Mouse (Mus musculus) left cerebral cortex, adult 2 months (tissue): ENCODE measurements around the gene 1700030K09Rik. TPM values are rescaled to one million over a fixed set of nuclear protein-coding genes. Genes with fewer than 3 reads are reported as not detected.

Experiments
- DNase-seq, 2 experiments: peaks; one replicate each; pipeline ENCODE4 v3.0.0; 2021 to 2022; ENCODE audit warnings: low spot score in 2 of 2, mixed read lengths in 1 of 2; ENCODE audit errors: extremely low spot score in 1 of 2
- H3K27ac ChIP-seq: fragments of 200-600 bp; 2 replicates; pipeline ENCODE4 v1.8.1; 2022
- H3K4me3 ChIP-seq: fragments of 200-600 bp; 2 replicates; pipeline ENCODE4 v1.8.1; 2022
- CTCF ChIP-seq: fragments of 200-600 bp; IDR thresholded peaks from 2 replicates; pipeline ENCODE4 v1.8.1; 2022; ENCODE audit warnings: antibody characterized with exemption, mild to moderate bottlenecking, moderate library complexity
- intact Hi-C: fragments of 180-260 bp; cut with DNase I; formaldehyde crosslinking; loops from one replicate; pipeline ENCODE4 v1.15.1; 2025
- microRNA-seq, 2 experiments: library from miRNA; unstranded; fragments of <30 nt; microRNA quantifications; one replicate each; pipeline ENCODE4 v1.2.0; 2021
- total RNA-seq, 2 experiments: library from RNA; stranded (reverse); gene quantifications; 2 replicates each; pipeline ENCODE4 v1.2.3; 2021

The 1700030K09Rik gene
- total RNA-seq, 2 experiments from 2014 or later = 14.8 to 15.6 TPM

- Histone ChIP-seq H3K27ac (no peak overlapping the region), H3K4me3 (no peak overlapping the region)
- DNase-seq = no peak
- intact Hi-C loops = no loop called here
- no peak for TF ChIP-seq CTCF
These were observed 52.5 kb downstream of the 1700030K09Rik start for GRCm38 (mm10) chr8:72496217-72496616.

DNA sequence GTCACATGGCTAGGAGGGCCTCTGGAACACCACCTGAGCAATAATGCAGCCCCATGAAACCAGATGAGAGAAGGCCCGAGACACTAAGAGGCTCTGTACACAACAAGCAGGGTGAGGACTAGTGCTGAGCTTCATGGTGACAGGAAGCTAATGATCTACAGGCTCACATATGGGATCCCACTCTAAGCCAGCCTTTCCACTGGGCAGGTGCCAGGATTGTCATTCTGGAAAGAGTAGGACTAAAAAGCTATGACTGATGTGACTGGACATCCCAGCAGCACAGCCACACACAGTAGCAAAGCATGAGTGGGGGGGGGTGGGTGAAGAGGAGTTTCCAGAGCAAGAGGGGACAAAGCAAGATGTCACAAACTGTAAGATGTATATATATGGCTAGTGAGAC is 54.2 kb downstream of the 1700030K09Rik start:
- H3K4me3 ChIP-seq = no peak overlapping the region
- DNase-seq = no peak
- no peak overlapping the region for H3K27ac ChIP-seq
- no peak for TF ChIP-seq CTCF
- intact Hi-C loops = no loop called here

GRCm38 (mm10) chr8:72498527-72498926 is 54.8 kb downstream of the 1700030K09Rik start:
- intact Hi-C loops = no loop called here
- H3K4me3 ChIP-seq = no peak overlapping the region
- H3K27ac ChIP-seq = no peak overlapping the region
- TF ChIP-seq CTCF = no peak
- DNase-seq = no peak

- TF ChIP-seq CTCF = no peak
- DNase-seq = no peak
- Histone ChIP-seq H3K27ac (no peak overlapping the region), H3K4me3 (no peak overlapping the region)
- intact Hi-C loops = no loop called here
These were observed 56.0 kb downstream of the 1700030K09Rik start for GRCm38 (mm10) chr8:72499521-72500284.

- TF ChIP-seq CTCF = no peak
- intact Hi-C loops = no loop called here
- Histone ChIP-seq H3K27ac (no peak overlapping the region), H3K4me3 (no peak overlapping the region)
- DNase-seq = no peak
These were observed 56.8 kb downstream of the 1700030K09Rik start for GRCm38 (mm10) chr8:72500521-72500931.

- no peak for TF ChIP-seq CTCF
- no peak for DNase-seq
- Histone ChIP-seq H3K4me3 (no peak overlapping the region), H3K27ac (no peak overlapping the region)
- intact Hi-C loops = no loop called here
These were observed 60.5 kb downstream of the 1700030K09Rik start for GRCm38 (mm10) chr8:72504137-72504536.

DNA sequence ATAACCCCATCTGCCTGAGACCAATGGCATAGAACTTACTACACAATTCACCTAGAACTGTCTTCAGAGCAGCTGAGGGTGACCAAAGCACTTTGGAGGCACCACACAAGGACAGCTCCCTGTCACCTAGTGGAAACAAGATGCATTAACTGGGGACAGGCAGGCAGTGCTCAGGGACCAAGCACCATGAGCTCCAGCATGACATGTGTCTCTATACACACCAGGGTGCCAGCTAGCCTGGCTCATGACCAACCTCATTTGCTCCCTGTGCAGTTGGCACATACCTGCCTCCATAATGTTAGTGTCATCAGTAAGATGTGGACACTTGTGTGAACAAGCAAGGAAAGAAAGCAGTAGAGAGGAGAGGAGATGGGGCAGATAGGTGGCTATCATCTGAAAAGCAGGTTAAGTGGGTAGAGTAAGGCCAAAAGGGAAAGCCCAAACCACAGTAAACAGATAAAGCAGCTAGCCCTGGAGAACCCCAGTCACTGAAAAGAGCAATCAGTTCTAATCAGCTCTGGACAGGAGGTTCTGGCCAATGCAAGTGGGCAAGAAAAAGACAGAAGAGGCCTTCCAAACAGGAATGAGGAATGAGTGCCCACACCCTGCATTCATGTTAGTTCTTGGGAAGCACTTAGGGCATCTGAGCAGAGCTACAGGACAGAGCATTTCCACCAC is 61.1 kb downstream of the 1700030K09Rik start:
- DNase-seq = no peak
- Histone ChIP-seq H3K27ac (no peak overlapping the region), H3K4me3 (no peak overlapping the region)
- intact Hi-C loops = no loop called here
- TF ChIP-seq CTCF = no peak; the same call in 1 of the 2 replicates

DNA sequence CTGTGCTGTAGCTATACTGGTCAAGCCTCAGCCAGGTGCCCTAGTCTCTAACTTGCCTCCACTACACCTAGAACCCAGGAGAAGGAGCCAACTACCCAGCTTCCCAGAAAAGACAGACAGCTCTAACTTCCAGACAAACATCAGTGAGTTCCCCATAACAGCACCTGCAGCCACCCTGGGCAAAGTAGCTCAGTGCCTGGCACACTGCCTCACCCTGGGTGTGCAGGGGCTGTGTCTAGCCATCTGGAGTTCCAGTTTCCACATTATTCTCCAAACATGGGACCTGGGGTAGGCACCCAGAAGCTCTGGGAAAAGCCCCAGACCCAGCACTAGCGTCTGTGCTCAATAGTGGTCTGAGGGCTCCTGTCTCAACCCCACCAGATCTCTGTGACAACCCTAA is 63.8 kb downstream of the 1700030K09Rik start:
- no peak overlapping the region for H3K27ac ChIP-seq
- intact Hi-C loops = no loop called here
- no peak overlapping the region for H3K4me3 ChIP-seq
- TF ChIP-seq CTCF = no peak
- no peak for DNase-seq

Small RNA genes lying within 50 kb of the gene (microRNA-seq; reads per million reads assigned to microRNA genes)
- 1.4 to 3.2 reads per million in 2 experiments for gene Mir7068

Other genes starting within 250 kb of the 1700030K09Rik start
- gene Cib3, start 231.0 kb upstream of the 1700030K09Rik start, total RNA-seq = under 1 TPM in 1 of 2 experiments, not detected in 1; 0.33 TPM
- not detected for gene Gm11034, start 230.2 kb upstream of the 1700030K09Rik start, total RNA-seq
- 10 to 100 TPM; 59.0 to 60.9 TPM for gene Fam32a, start 224.2 kb upstream of the 1700030K09Rik start, total RNA-seq
- gene Ap1m1, start 203.9 kb upstream of the 1700030K09Rik start, total RNA-seq = 10 to 100 TPM; 83.1 to 84.7 TPM
- 1 to 10 TPM; 3.9 to 6.2 TPM for gene Gm10282, start 138.6 kb upstream of the 1700030K09Rik start, total RNA-seq
- gene Klf2, start 124.8 kb upstream of the 1700030K09Rik start, total RNA-seq = 10 to 100 TPM; 17.1 to 32.3 TPM
- 10 to 100 TPM; 66.4 to 73.0 TPM for gene Eps15l1, start 22.4 kb upstream of the 1700030K09Rik start, total RNA-seq
- gene Calr3, start within 50 bp of the 1700030K09Rik start, total RNA-seq = 1 to 10 TPM in 1 of 2 experiments, under 1 TPM in 1; 0.97 to 1.5 TPM
- gene Cherp, start 31.3 kb downstream of the 1700030K09Rik start, total RNA-seq = 10 to 100 TPM; 72.7 to 74.0 TPM
- 10 to 100 TPM; 55.5 to 56.7 TPM for gene Slc35e1, start 48.7 kb downstream of the 1700030K09Rik start, total RNA-seq
- gene Med26, start 104.4 kb downstream of the 1700030K09Rik start, total RNA-seq = 10 to 100 TPM; 11.1 to 11.3 TPM
- 100 to 1,000 TPM; 113 to 114 TPM for gene Smim7, start 127.2 kb downstream of the 1700030K09Rik start, total RNA-seq
- gene Tmem38a, start 128.2 kb downstream of the 1700030K09Rik start, total RNA-seq = 100 to 1,000 TPM; 103 to 108 TPM
- 10 to 100 TPM; 46.1 to 46.9 TPM for gene Nwd1, start 202.8 kb downstream of the 1700030K09Rik start, total RNA-seq